Mouse (Mus musculus) CH12.LX (cell line): ENCODE measurements around the gene Tomm40l. TPM values are rescaled to one million over a fixed set of nuclear protein-coding genes. Genes with fewer than 3 reads are reported as not detected.
A peak's percentile ranks its signal among the peaks of the same experiment; 100 is the strongest.

Experiments used
- DNase-seq: peaks from one replicate; pipeline ENCODE4 v3.0.0-alpha.2; 2013; ENCODE audit errors: extremely low read depth
- H3K27ac ChIP-seq: 2 replicates; pipeline ENCODE4 v1.5.1; 2012; ENCODE audit warnings: low read depth, mild to moderate bottlenecking, control low read depth, moderate library complexity; ENCODE audit not compliant: insufficient read depth
- H3K27me3 ChIP-seq: replicated peaks from 2 replicates; pipeline ENCODE3; 2012; ENCODE audit warnings: inconsistent platforms
- H3K36me3 ChIP-seq, 2 experiments: replicated peaks in 1 of 2; 2 replicates each; pipeline versions ENCODE3 to v1.6.1; 2012; ENCODE audit warnings: inconsistent platforms in 1 of 2, low read length in 1 of 2, mild to moderate bottlenecking in 1 of 2, mixed read lengths in 1 of 2, moderate library complexity in 1 of 2; ENCODE audit not compliant: control insufficient read depth in 1 of 2, insufficient read depth in 1 of 2
- H3K4me1 ChIP-seq, 2 experiments: 2 replicates each; pipeline ENCODE4 v1.6.1; 2012; ENCODE audit warnings: inconsistent platforms in 1 of 2, moderate library complexity in 1 of 2; ENCODE audit not compliant: insufficient read depth in 2 of 2, control insufficient read depth in 1 of 2
- H3K4me2 ChIP-seq: 2 replicates; pipeline ENCODE4 v1.6.1; 2012; ENCODE audit warnings: low read depth, mild to moderate bottlenecking, control low read depth; ENCODE audit not compliant: poor library complexity, insufficient read depth, severe bottlenecking
- H3K4me3 ChIP-seq, 3 experiments: fragments of 150-350 bp in 1 of 3; sonication (generic) in 1 of 3; replicated peaks in 1 of 3; 2 replicates each; pipeline versions ENCODE3 to v1.5.1; 2011 to 2012; ENCODE audit warnings: low read depth in 2 of 3, low read length in 2 of 3, mild to moderate bottlenecking in 2 of 3, moderate library complexity in 2 of 3, control low read depth in 1 of 3, improper control_type of control experiment in 1 of 3, inconsistent platforms in 1 of 3, mixed read lengths in 1 of 3; ENCODE audit not compliant: poor library complexity in 1 of 3
- H3K79me2 ChIP-seq: replicated peaks from 2 replicates; pipeline ENCODE4 v1.6.1; 2012; ENCODE audit warnings: mild to moderate bottlenecking, moderate library complexity; ENCODE audit not compliant: control insufficient read depth, poor library complexity, insufficient read depth, severe bottlenecking; ENCODE audit errors: extremely low read depth
- H3K9ac ChIP-seq: 2 replicates; pipeline ENCODE4 v1.6.1; 2012; ENCODE audit warnings: low read depth, mild to moderate bottlenecking, control low read depth, moderate library complexity; ENCODE audit not compliant: insufficient read depth
- H3K9me3 ChIP-seq: replicated peaks from 2 replicates; pipeline ENCODE3; 2012; ENCODE audit warnings: low read length, inconsistent platforms, mixed read lengths
- CHD1 ChIP-seq: IDR thresholded peaks from 2 replicates; pipeline ENCODE4 v1.6.1; 2012; ENCODE audit warnings: low read depth, low read length, improper control_type of control experiment, inconsistent platforms
- CTCF ChIP-seq, 2 experiments: IDR thresholded peaks in 1 of 2; conservative IDR thresholded peaks in 1 of 2; 2 replicates each; pipeline ENCODE4 v1.5.1; 2011 to 2012; ENCODE audit warnings: low read depth in 2 of 2, low read length in 2 of 2, improper control_type of control experiment in 1 of 2, inconsistent platforms in 1 of 2, mild to moderate bottlenecking in 1 of 2, moderate library complexity in 1 of 2
- E2F4 ChIP-seq: IDR thresholded peaks from 2 replicates; pipeline ENCODE4 v1.6.1; 2011; ENCODE audit warnings: low read depth, low read length, improper control_type of control experiment; ENCODE audit not compliant: insufficient replicate concordance
- EP300 ChIP-seq: IDR thresholded peaks from 2 replicates; pipeline ENCODE4 v1.6.1; 2011; ENCODE audit warnings: low read length, improper control_type of control experiment
- ETS1 ChIP-seq: conservative IDR thresholded peaks from 2 replicates; pipeline ENCODE4 v1.6.1; 2012; ENCODE audit warnings: low read depth, mild to moderate bottlenecking, inconsistent platforms, low read length, improper control_type of control experiment, moderate library complexity
- HCFC1 ChIP-seq: IDR thresholded peaks from 2 replicates; pipeline ENCODE4 v1.6.1; 2012; ENCODE audit warnings: low read depth, mild to moderate bottlenecking, inconsistent platforms, low read length, improper control_type of control experiment
- JUN ChIP-seq: IDR thresholded peaks from 2 replicates; pipeline ENCODE4 v1.6.1; 2011; ENCODE audit warnings: low read depth, mild to moderate bottlenecking, low read length, improper control_type of control experiment, moderate library complexity; ENCODE audit not compliant: insufficient read depth
- JUND ChIP-seq: conservative IDR thresholded peaks from 2 replicates; pipeline ENCODE4 v1.6.1; 2011; ENCODE audit warnings: low read depth, low read length, improper control_type of control experiment
- MAZ ChIP-seq: IDR thresholded peaks from 2 replicates; pipeline ENCODE4 v1.6.1; 2012; ENCODE audit warnings: low read depth, mild to moderate bottlenecking, inconsistent platforms, low read length, improper control_type of control experiment, moderate library complexity
- MEF2A ChIP-seq: IDR thresholded peaks from 2 replicates; pipeline ENCODE4 v1.6.1; 2014; ENCODE audit warnings: low read depth, mild to moderate bottlenecking, inconsistent platforms, low read length, improper control_type of control experiment, borderline replicate concordance
- MXI1 ChIP-seq: IDR thresholded peaks from 2 replicates; pipeline ENCODE4 v1.6.1; 2011; ENCODE audit warnings: mild to moderate bottlenecking, low read depth, low read length, improper control_type of control experiment
- MYC ChIP-seq: IDR thresholded peaks from 2 replicates; pipeline ENCODE4 v1.6.1; 2011; ENCODE audit warnings: low read depth, mild to moderate bottlenecking, improper control_type of control experiment, low read length
- NELFE ChIP-seq: IDR thresholded peaks from 2 replicates; pipeline ENCODE4 v1.6.1; 2011; ENCODE audit warnings: low read depth, low read length, improper control_type of control experiment
- NRF1 ChIP-seq: IDR thresholded peaks from 2 replicates; pipeline ENCODE4 v1.6.1; 2014; ENCODE audit warnings: low read depth, mild to moderate bottlenecking, inconsistent platforms, low read length, improper control_type of control experiment, moderate library complexity
- PAX5 ChIP-seq: IDR thresholded peaks from 2 replicates; pipeline ENCODE4 v1.6.1; 2012; ENCODE audit warnings: low read length, inconsistent platforms, mixed read lengths
- POLR2AphosphoS2 ChIP-seq: IDR thresholded peaks from 2 replicates; pipeline ENCODE4 v1.6.1; 2011; ENCODE audit warnings: low read depth, low read length, improper control_type of control experiment
- RAD21 ChIP-seq: IDR thresholded peaks from 2 replicates; pipeline ENCODE4 v1.6.1; 2011; ENCODE audit warnings: low read depth, mild to moderate bottlenecking, low read length, improper control_type of control experiment, moderate library complexity
- RCOR1 ChIP-seq: conservative IDR thresholded peaks from 2 replicates; pipeline ENCODE4 v1.6.1; 2012; ENCODE audit warnings: low read depth, mild to moderate bottlenecking, inconsistent platforms, low read length, improper control_type of control experiment
- SIN3A ChIP-seq: IDR thresholded peaks from 2 replicates; pipeline ENCODE4 v1.6.1; 2012; ENCODE audit warnings: low read length, improper control_type of control experiment, inconsistent platforms
- SMC3 ChIP-seq: IDR thresholded peaks from 2 replicates; pipeline ENCODE4 v1.6.1; 2011; ENCODE audit warnings: low read depth, low read length, improper control_type of control experiment
- TBP ChIP-seq: conservative IDR thresholded peaks from 2 replicates; pipeline ENCODE4 v1.6.1; 2011; ENCODE audit warnings: low read depth, low read length, improper control_type of control experiment
- TCF12 ChIP-seq: IDR thresholded peaks from 2 replicates; pipeline ENCODE4 v1.6.1; 2014; ENCODE audit warnings: low read depth, mild to moderate bottlenecking, inconsistent platforms, low read length, improper control_type of control experiment
- UBTF ChIP-seq: IDR thresholded peaks from 2 replicates; pipeline ENCODE4 v1.6.1; 2012; ENCODE audit warnings: low read depth, mild to moderate bottlenecking, inconsistent platforms, low read length, improper control_type of control experiment, moderate library complexity
- USF1 ChIP-seq: IDR thresholded peaks from 2 replicates; pipeline ENCODE4 v1.6.1; 2014; ENCODE audit warnings: low read depth, mild to moderate bottlenecking, inconsistent platforms, low read length, improper control_type of control experiment
- ZKSCAN1 ChIP-seq: IDR thresholded peaks from 2 replicates; pipeline ENCODE4 v1.6.1; 2012; ENCODE audit warnings: low read depth, inconsistent platforms, low read length, improper control_type of control experiment, borderline replicate concordance
- ZMIZ1 ChIP-seq: IDR thresholded peaks from 2 replicates; pipeline ENCODE4 v1.6.1; 2012; ENCODE audit warnings: low read depth, mild to moderate bottlenecking, inconsistent platforms, low read length, improper control_type of control experiment
- ZNF384 ChIP-seq: IDR thresholded peaks from 2 replicates; pipeline ENCODE4 v1.6.1; 2012; ENCODE audit warnings: low read depth, low read length, improper control_type of control experiment, inconsistent platforms
- dilution Hi-C: fragments of 300-500 bp; cut with MboI; formaldehyde crosslinking; loops from 2 replicates; pipeline ENCODE4 v1.14.3; 2020; ENCODE audit warnings: low sequenced_read_pairs; ENCODE audit not compliant: extremely low pct_unique_long_range_greater_than_20kb, extremely low pct_ligation_motif_present
- in situ Hi-C: fragments of 300-500 bp; cut with MboI; formaldehyde crosslinking; loops from 3 replicates; pipeline ENCODE4 v1.14.3; 2019; ENCODE audit warnings: low sequenced_read_pairs, low pct_ligation_motif_present, low pct_unique_long_range_greater_than_20kb, mixed read lengths
- polyA plus RNA-seq: library from polyadenylated mRNA; unstranded; fragments of >175 nt; gene quantifications from 2 replicates; pipeline ENCODE4 v1.2.1, GENCODE M21; 2012; ENCODE audit warnings: low read depth; ENCODE audit not compliant: insufficient read length
- total RNA-seq, 2 experiments: library from RNA; depleted of rRNA; stranded (reverse); fragments of 300-350 nt in 1 of 2; fragments of >200 nt in 1 of 2; gene quantifications; 2 replicates each; pipeline ENCODE4 v1.2.3; 2012 to 2014

Gene Tomm40l
- total and polyA plus RNA-seq, 3 experiments, result 24.7 to 37.1 (median 36.0) TPM

- Histone ChIP-seq H3K9ac (no peak overlapping the region), H3K4me3 (peak overlapping the region; percentile 83 to 93 (median 93)), H3K4me1 (peaks cover 0 to 26% of the 10 kb centered on the region in 2 experiments; a peak in 2 of 4 replicates), H3K27ac (no peak overlapping the region), H3K27me3 (no peaks in the 10 kb centered on the region), H3K9me3 (no peaks in the 10 kb centered on the region), H3K36me3 (peaks cover 36 to 45% of the 10 kb centered on the region in 2 experiments), H3K4me2 (peak overlapping the region; percentile 86), H3K79me2 (no peaks in the 10 kb centered on the region)
- dilution Hi-C loops, result no loop called here
- in situ Hi-C loops, result no loop called here
- no peak for DNase-seq
- TF ChIP-seq TBP, result no peak
- no peak for TF ChIP-seq USF1
- no peak for TF ChIP-seq ZMIZ1
- no peak for TF ChIP-seq NRF1
- no peak for TF ChIP-seq CTCF (conservative IDR thresholded peaks at IDR 0.05 in 1 of 2, IDR thresholded peaks at IDR 0.05 in 1 of 2; ENCODE audit: low read depth in 2 of 2, low read length in 2 of 2)
- TF ChIP-seq PAX5, result no peak
- no peak for TF ChIP-seq MYC
- TF ChIP-seq HCFC1, result no peak
- no peak for TF ChIP-seq TCF12
- TF ChIP-seq ETS1, result no peak
- TF ChIP-seq MEF2A, result no peak
- TF ChIP-seq ZKSCAN1, result no peak
- no peak for TF ChIP-seq CHD1
- TF ChIP-seq MAZ, result no peak
- TF ChIP-seq ZNF384, result no peak
- no peak for TF ChIP-seq SMC3
- TF ChIP-seq SIN3A, result no peak
- no peak for TF ChIP-seq UBTF
These were observed 48.9 kb upstream of the Tomm40l start for GRCm38 (mm10) chr1:171271196-171271595.

- Histone ChIP-seq H3K9ac (peak overlapping the region; percentile 50), H3K27ac (no peak overlapping the region), H3K27me3 (no peaks in the 10 kb centered on the region), H3K79me2 (no peaks in the 10 kb centered on the region), H3K4me3 (peak overlapping the region; percentile 83 to 93 (median 93)), H3K4me1 (peaks cover 0 to 26% of the 10 kb centered on the region in 2 experiments; a peak in 2 of 4 replicates), H3K9me3 (no peaks in the 10 kb centered on the region), H3K36me3 (peaks cover 29 to 39% of the 10 kb centered on the region in 2 experiments), H3K4me2 (peak overlapping the region; percentile 86)
- DNase-seq, result no peak
- in situ Hi-C loops, result no loop called here
- TF ChIP-seq RAD21 (no peak), JUND (no peak), CTCF (conservative IDR thresholded peaks at IDR 0.05 in 1 of 2, IDR thresholded peaks at IDR 0.05 in 1 of 2; ENCODE audit: low read depth in 2 of 2, low read length in 2 of 2) (no peak), MXI1 (no peak), RCOR1 (no peak), POLR2AphosphoS2 (no peak), SMC3 (no peak), EP300 (no peak), JUN (no peak), PAX5 (no peak), NELFE (no peak), MEF2A (no peak), E2F4 (no peak)
- dilution Hi-C loops, result no loop called here
These were observed 48.2 kb upstream of the Tomm40l start for GRCm38 (mm10) chr1:171270573-171270900.
